Mouse (Mus musculus) forebrain, embryonic 13.5 days (tissue): ENCODE results near the gene Smox. TPM values are rescaled to one million over a fixed set of nuclear protein-coding genes. Genes with fewer than 3 reads are reported as not detected.

ENCODE experiments used
- ATAC-seq: fragments of 200-750 bp; cut with Nextera tagmentation; 2 replicates; pipeline ENCODE4 v1.8.0; 2017
- H3K27ac ChIP-seq: fragments of 300-500 bp; sonication (generic); 2 replicates; pipeline ENCODE4 v1.5.1; 2015; ENCODE audit warnings: inconsistent platforms, mild to moderate bottlenecking, moderate library complexity
- H3K27me3 ChIP-seq: fragments of 300-500 bp; sonication (generic); 2 replicates; pipeline ENCODE4 v1.6.1; 2015; ENCODE audit warnings: mild to moderate bottlenecking, inconsistent platforms
- H3K36me3 ChIP-seq: fragments of 300-500 bp; sonication (generic); 2 replicates; pipeline ENCODE4 v1.6.1; 2015; ENCODE audit warnings: mild to moderate bottlenecking, inconsistent platforms; ENCODE audit not compliant: poor library complexity, severe bottlenecking
- H3K4me1 ChIP-seq: fragments of 300-500 bp; sonication (generic); 2 replicates; pipeline ENCODE4 v1.6.1; 2015; ENCODE audit warnings: inconsistent platforms
- H3K4me2 ChIP-seq: fragments of 300-500 bp; sonication (generic); 2 replicates; pipeline ENCODE4 v1.6.1; 2015; ENCODE audit warnings: inconsistent platforms, mild to moderate bottlenecking, moderate library complexity
- H3K4me3 ChIP-seq: fragments of 300-500 bp; sonication (generic); 2 replicates; pipeline ENCODE4 v1.5.1; 2015; ENCODE audit warnings: mild to moderate bottlenecking, inconsistent platforms
- H3K9ac ChIP-seq: fragments of 300-500 bp; sonication (generic); 2 replicates; pipeline ENCODE4 v1.6.1; 2015; ENCODE audit warnings: mild to moderate bottlenecking, inconsistent platforms
- H3K9me3 ChIP-seq: fragments of 300-500 bp; sonication (generic); replicated peaks from 2 replicates; pipeline ENCODE4 v1.6.1; 2016; ENCODE audit warnings: inconsistent platforms
- WGBS: fragments of 180-500 bp; shearing (Covaris S2); methylation state at CpG from one replicate; pipeline ENCODE4 v1.1.7; 2015; 5-methylcytosine and 5-hydroxymethylcytosine counted together
- polyA plus RNA-seq: library from polyadenylated mRNA; unstranded; fragments of >200 nt; fragmentation: Nextera tagmentation; extraction: Ambion mirVana; gene quantifications from 2 replicates; pipeline ENCODE4 v1.2.1, GENCODE M21; 2015

Smox gene
- polyA plus RNA-seq, 1 experiment from 2014 or later: 52.5 TPM

DNA sequence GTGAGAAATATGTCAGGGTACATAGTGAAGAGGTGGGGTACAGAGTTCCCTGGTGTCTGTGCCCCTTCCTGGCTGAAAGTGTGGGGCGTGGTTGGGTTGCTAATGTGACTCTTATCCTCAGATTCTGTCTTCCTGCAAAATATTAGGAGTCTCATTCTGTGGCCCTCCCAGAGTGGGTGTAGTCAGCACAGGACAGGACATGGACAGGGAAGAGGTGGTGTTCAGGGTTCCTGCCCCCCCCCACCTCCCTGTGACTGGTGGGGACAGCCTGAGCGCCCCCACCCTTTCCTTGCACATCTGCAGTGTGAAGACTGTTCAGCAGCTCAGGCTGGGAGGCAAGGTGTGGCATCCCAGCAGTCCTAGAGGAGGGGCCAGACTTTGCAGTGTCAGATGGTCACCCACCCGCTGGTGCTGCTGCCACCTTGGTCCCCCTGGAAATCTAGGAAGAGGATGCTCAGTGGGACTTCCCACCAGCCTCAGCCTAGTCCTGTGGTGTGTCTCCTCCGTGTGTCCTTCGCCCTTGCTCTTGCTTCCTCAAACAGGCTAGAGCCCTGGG, 8.1 kb downstream of the Smox start:
- 69% methylated on average over 5 of the region's 5 CpGs for WGBS
- H3K9ac ChIP-seq: no peak overlapping the region
- no peaks in the 10 kb centered on the region for H3K9me3 ChIP-seq
- H3K4me3 ChIP-seq: no peak overlapping the region
- H3K4me2 ChIP-seq: no peak overlapping the region
- H3K36me3 ChIP-seq: no peaks in the 10 kb centered on the region
- H3K4me1 ChIP-seq: peaks cover 33% of the 10 kb centered on the region
- no peak for ATAC-seq
- H3K27me3 ChIP-seq: no peaks in the 10 kb centered on the region
- no peak overlapping the region for H3K27ac ChIP-seq

DNA sequence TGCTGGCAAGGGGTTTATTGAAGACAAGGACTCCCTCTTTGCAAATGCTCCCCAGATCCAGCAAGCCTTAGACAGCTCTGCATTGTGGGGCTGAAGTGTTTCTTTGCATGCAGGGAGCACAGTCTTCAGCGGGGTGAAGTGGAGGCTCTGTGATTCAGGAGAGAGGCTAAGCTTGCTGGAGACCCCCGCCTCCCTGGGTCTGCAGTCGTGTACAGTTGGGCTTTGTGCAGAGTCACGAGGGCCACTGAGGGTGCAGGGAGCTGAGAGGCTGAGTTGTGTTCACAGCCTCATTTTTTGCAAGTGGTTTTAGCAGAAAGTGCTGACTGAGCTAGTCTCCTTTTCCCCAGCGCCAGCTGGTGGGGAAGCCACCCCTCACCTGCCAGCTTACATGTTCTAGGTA, 10.6 kb downstream of the Smox start:
- H3K9me3 ChIP-seq: no peaks in the 10 kb centered on the region
- no peaks in the 10 kb centered on the region for H3K27me3 ChIP-seq
- no peak overlapping the region for H3K4me3 ChIP-seq
- H3K36me3 ChIP-seq: no peaks in the 10 kb centered on the region
- peaks cover 49% of the 10 kb centered on the region for H3K4me1 ChIP-seq
- H3K9ac ChIP-seq: no peak overlapping the region
- WGBS: 42% methylated on average over 5 of the region's 5 CpGs
- H3K27ac ChIP-seq: peak overlapping the region; percentile 61
- no peak overlapping the region for H3K4me2 ChIP-seq
- ATAC-seq: peak; percentile 50; the same call in 1 of the 2 replicates

DNA sequence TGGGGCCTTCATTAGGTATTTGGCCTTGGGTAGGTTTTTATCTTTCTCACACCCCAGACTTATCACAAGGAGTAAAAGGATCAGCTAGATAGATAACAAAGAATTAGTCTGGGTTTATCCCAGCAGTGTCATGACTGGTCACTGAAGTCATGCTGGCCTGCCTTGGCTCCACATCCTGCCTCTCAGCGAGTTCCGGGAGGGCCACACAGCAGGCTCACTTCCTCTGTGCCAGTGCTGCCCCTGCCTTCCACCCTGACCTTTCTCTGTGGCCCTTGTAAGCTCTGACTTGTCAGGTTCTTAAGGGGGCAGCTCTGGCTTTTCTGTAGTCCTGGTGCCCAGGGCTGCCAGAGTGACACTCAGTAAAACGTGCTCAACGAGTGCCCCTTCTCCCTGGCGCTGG, 11.3 kb downstream of the Smox start:
- H3K27ac ChIP-seq: peak overlapping the region; percentile 61
- no peak overlapping the region for H3K4me2 ChIP-seq
- no peak overlapping the region for H3K9ac ChIP-seq
- no peak for ATAC-seq
- H3K4me1 ChIP-seq: peaks cover 56% of the 10 kb centered on the region
- 81% methylated on average over 5 of the region's 5 CpGs for WGBS
- H3K4me3 ChIP-seq: no peak overlapping the region
- H3K36me3 ChIP-seq: no peaks in the 10 kb centered on the region
- H3K27me3 ChIP-seq: no peaks in the 10 kb centered on the region
- no peaks in the 10 kb centered on the region for H3K9me3 ChIP-seq

DNA sequence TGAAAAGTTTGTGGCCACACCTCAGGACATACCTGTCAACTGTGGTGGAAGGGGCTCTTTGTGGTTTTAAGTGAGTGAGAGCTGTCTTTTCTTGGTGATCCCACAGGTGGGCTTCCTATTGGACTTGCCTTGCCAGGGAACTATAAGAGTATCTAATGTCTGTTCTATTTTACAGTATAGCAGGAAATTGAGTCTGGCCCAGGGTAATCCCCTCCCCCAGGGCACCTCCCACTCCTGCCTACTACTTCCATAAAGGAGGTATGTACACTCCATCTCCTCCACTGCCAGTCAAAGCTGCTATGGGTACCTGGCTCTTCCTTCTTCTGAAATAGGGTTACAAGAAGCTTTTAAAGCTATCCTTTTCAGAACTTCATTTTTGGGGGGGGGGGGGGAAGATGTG, 14.1 kb downstream of the Smox start:
- H3K4me2 ChIP-seq: no peak overlapping the region
- H3K27ac ChIP-seq: 0 out of 2 replicates have a peak overlapping the region, but pooled peaks have one; percentile 81
- H3K36me3 ChIP-seq: no peaks in the 10 kb centered on the region
- H3K9me3 ChIP-seq: no peaks in the 10 kb centered on the region
- peaks cover 72% of the 10 kb centered on the region for H3K4me1 ChIP-seq
- no peak overlapping the region for H3K9ac ChIP-seq
- no peak overlapping the region for H3K4me3 ChIP-seq
- no peaks in the 10 kb centered on the region for H3K27me3 ChIP-seq
- no peak for ATAC-seq

- H3K4me1 ChIP-seq: peaks cover 68% of the 10 kb centered on the region
- peak overlapping the region; percentile 40; the same call in 1 of the 2 replicates for H3K9ac ChIP-seq
- peak overlapping the region; percentile 29 for H3K4me2 ChIP-seq
- ATAC-seq: peak; percentile 86
- WGBS: 3% methylated on average over 3 of the region's 3 CpGs
- no peaks in the 10 kb centered on the region for H3K36me3 ChIP-seq
- no peaks in the 10 kb centered on the region for H3K27me3 ChIP-seq
- H3K4me3 ChIP-seq: no peak overlapping the region
- no peaks in the 10 kb centered on the region for H3K9me3 ChIP-seq
- peak overlapping the region; percentile 81 for H3K27ac ChIP-seq
Measured at GRCm38 (mm10) chr2:131506358-131506757, 15.1 kb downstream of the Smox start.

DNA sequence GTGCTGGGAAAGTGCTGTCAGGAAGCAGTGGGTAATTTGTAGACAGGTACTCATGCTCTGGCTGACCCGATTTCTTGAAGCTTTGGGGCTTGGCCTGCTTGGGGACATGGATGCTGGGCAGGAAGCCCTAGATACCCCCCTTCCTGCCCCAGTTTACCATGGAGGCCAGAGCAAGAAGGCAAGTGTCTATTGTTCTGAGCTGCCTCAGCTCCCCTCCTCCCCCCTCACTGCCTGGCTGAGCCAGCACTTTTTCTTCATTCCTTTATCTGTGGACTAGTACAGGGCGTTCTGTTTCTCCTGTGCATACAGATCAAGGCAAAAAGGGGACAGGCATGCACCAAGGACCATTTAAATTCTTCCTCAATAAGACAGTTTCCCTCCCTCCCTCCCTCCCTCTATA, 17.2 kb downstream of the Smox start:
- H3K9me3 ChIP-seq: no peaks in the 10 kb centered on the region
- H3K36me3 ChIP-seq: 0 out of 2 replicates have a peak, but pooled peaks cover 3% of the 10 kb centered on the region
- H3K27ac ChIP-seq: no peak overlapping the region; the same call in 1 of the 2 replicates
- no peak overlapping the region for H3K4me2 ChIP-seq
- peaks cover 51% of the 10 kb centered on the region for H3K4me1 ChIP-seq
- H3K4me3 ChIP-seq: no peak overlapping the region
- peak overlapping the region; percentile 30; the same call in 1 of the 2 replicates for H3K9ac ChIP-seq
- WGBS: 33% methylated on average over 2 of the region's 2 CpGs
- no peak for ATAC-seq
- no peaks in the 10 kb centered on the region for H3K27me3 ChIP-seq

DNA sequence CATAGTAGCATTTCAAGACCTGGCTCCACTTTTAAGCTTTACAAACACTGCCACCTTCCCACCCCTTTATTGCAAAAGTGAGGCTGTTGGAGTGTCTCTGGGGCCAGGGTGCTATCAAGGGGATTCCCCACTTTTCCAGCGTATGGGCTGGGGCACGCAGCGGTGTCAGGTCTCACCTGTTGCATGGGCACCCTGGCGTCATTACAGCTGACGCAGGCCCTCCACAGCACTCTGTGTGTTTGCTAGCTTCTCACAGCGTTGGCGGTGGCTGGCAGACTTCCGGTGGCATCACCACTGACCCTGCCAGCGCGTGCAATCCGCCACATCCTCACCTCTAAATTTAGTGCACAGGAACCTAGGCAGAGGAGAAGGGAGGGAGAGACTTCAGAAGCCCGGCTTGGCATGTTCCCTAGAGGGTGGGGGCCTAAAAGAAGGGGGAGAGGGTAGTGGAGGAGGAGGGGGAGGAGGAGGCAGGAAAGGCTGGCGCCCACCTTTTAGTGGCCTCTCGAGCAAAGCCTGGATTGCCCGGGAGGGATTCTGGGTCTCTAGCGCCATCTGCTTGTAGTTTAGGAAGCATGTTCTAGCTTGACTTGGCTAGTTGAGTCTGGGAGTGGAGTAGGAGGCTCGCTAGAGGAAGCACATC, 18.5 kb downstream of the Smox start:
- ATAC-seq: peak; percentile 39; the same call in 1 of the 2 replicates
- Histone ChIP-seq H3K9me3 (no peaks in the 10 kb centered on the region), H3K9ac (no peak overlapping the region), H3K4me1 (peaks cover 55% of the 10 kb centered on the region), H3K27me3 (no peaks in the 10 kb centered on the region), H3K27ac (no peak overlapping the region), H3K4me2 (peak overlapping the region; percentile 51), H3K36me3 (0 out of 2 replicates have a peak, but pooled peaks cover 3% of the 10 kb centered on the region), H3K4me3 (peak overlapping the region; percentile 17; the same call in 1 of the 2 replicates)
- WGBS: 14% methylated on average over 17 of the region's 17 CpGs

GRCm38 (mm10) chr2:131510531-131510930, 19.2 kb downstream of the Smox start:
- Histone ChIP-seq H3K27ac (no peak overlapping the region), H3K4me1 (peaks cover 52% of the 10 kb centered on the region), H3K4me2 (no peak overlapping the region), H3K9me3 (no peaks in the 10 kb centered on the region), H3K27me3 (no peaks in the 10 kb centered on the region), H3K9ac (no peak overlapping the region), H3K4me3 (no peak overlapping the region), H3K36me3 (peaks cover 8% of the 10 kb centered on the region; the same call in 1 of the 2 replicates)
- ATAC-seq: no peak
- 70% methylated on average over 5 of the region's 5 CpGs for WGBS

GRCm38 (mm10) chr2:131513477-131513876, 22.2 kb downstream of the Smox start:
- peaks cover 23% of the 10 kb centered on the region for H3K4me1 ChIP-seq
- no peak overlapping the region for H3K4me3 ChIP-seq
- 56% methylated on average over 2 of the region's 2 CpGs for WGBS
- no peaks in the 10 kb centered on the region for H3K9me3 ChIP-seq
- H3K36me3 ChIP-seq: peaks cover 24% of the 10 kb centered on the region
- H3K4me2 ChIP-seq: no peak overlapping the region
- no peaks in the 10 kb centered on the region for H3K27me3 ChIP-seq
- ATAC-seq: 0 out of 2 replicates have a peak, but pooled peaks have one; percentile 26
- H3K27ac ChIP-seq: no peak overlapping the region; the same call in 1 of the 2 replicates
- no peak overlapping the region for H3K9ac ChIP-seq

- Histone ChIP-seq H3K9ac (no peak overlapping the region), H3K4me1 (peaks cover 21% of the 10 kb centered on the region), H3K27ac (peak overlapping the region; percentile 40; the same call in 1 of the 2 replicates), H3K9me3 (no peaks in the 10 kb centered on the region), H3K4me2 (no peak overlapping the region), H3K27me3 (no peaks in the 10 kb centered on the region), H3K36me3 (peaks cover 24% of the 10 kb centered on the region), H3K4me3 (no peak overlapping the region)
- ATAC-seq: no peak
- 86% methylated on average over 4 of the region's 4 CpGs for WGBS
Measured at GRCm38 (mm10) chr2:131514055-131514621, 22.8 kb downstream of the Smox start.

DNA sequence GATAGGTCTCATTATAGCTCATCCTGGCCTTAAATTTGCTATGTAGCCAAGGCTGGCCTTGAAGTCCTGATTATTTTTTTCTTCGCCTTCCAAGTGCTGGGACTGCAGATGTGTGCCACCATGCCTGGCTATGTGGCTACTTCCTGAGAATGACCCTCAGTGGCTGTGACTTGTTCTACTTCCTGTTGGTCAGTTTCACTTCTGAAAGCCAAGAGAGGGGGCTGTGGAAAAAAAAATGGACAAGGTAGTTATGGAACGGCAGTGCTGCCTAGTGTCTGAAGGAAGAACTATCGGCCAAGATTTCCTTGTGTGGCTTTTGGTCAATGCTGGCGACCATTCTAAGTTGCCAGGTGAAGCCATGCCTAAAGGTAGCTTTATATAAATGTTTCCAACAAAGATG, 26.3 kb downstream of the Smox start:
- H3K27me3 ChIP-seq: no peaks in the 10 kb centered on the region

DNA sequence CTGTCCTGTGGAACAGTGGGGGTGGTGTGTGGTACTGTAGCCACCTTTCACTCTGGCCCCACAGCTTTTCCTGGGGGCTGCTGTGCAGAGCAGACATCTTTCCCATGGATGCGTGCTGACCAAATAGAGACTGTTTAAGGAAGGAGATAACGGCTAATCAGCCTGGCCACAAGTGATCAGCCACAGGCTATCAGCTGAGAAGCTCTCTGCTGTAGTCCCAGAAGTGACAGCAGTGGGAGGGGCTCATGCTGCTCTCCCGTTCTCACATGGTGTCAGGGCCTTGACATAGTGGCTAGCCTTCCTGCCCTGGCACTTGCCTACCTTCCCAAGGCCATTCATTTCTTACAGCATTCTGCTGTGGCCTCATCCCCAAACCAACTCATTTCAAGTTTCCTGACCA, 27.5 kb downstream of the Smox start:
- ATAC-seq: no peak
- no peak overlapping the region for H3K4me3 ChIP-seq
- 84% methylated on average over 3 of the region's 3 CpGs for whole genome bisulfite sequencing
- peaks cover 43% of the 10 kb centered on the region for H3K36me3 ChIP-seq
- H3K4me2 ChIP-seq: no peak overlapping the region
- no peaks in the 10 kb centered on the region for H3K9me3 ChIP-seq
- peaks cover 1% of the 10 kb centered on the region; the same call in 1 of the 2 replicates for H3K4me1 ChIP-seq
- H3K27me3 ChIP-seq: no peaks in the 10 kb centered on the region
- no peak overlapping the region for H3K27ac ChIP-seq
- H3K9ac ChIP-seq: no peak overlapping the region

More for the DNA sequence above, 26.3 kb downstream of the Smox start:
- no peak for ATAC-seq
- H3K4me1 ChIP-seq: peaks cover 7% of the 10 kb centered on the region; the same call in 1 of the 2 replicates
- H3K9me3 ChIP-seq: no peaks in the 10 kb centered on the region
- H3K9ac ChIP-seq: no peak overlapping the region
- H3K27ac ChIP-seq: no peak overlapping the region
- whole genome bisulfite sequencing: 93% methylated on average over 4 of the region's 4 CpGs
- no peak overlapping the region for H3K4me3 ChIP-seq
- no peak overlapping the region for H3K4me2 ChIP-seq
- H3K36me3 ChIP-seq: peaks cover 42% of the 10 kb centered on the region
